Mouse (Mus musculus) megakaryocyte, embryonic 14.5 days (primary cell): ENCODE measurements around the gene Tjp1.

Source experiments
- FLI1 ChIP-seq: IDR thresholded peaks from 2 replicates; pipeline ENCODE4 v1.6.1; 2012; ENCODE audit warnings: low read length, inconsistent platforms, mixed read lengths
- GATA1 ChIP-seq: IDR thresholded peaks from 3 replicates; pipeline ENCODE4 v1.6.1; 2012; ENCODE audit warnings: mixed read lengths, low read length, inconsistent platforms, borderline replicate concordance

DNA sequence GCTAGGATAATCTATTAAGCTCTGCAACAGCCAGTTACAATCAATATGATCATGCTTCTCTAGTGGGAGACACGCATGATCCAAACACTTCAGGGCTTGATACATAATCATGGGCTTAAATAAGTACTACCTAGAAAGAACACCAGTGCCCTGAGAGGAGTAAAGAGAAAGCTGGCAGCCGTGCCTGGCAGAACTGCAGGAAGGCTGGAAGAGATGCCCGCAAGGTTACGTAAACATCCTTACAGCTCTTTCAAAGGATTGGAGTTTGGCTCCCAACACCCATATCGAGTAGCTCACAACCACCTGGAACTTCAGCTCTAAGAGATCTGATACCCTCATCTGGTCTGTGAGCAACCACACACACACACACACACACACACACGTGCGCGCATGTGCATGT is 167.8 kb downstream of the Tjp1 start:
- TF ChIP-seq GATA1 (no peak), FLI1 (no peak)
